ENCODE assay signal across 19 mouse cellular contexts in the genomic region with DNA sequence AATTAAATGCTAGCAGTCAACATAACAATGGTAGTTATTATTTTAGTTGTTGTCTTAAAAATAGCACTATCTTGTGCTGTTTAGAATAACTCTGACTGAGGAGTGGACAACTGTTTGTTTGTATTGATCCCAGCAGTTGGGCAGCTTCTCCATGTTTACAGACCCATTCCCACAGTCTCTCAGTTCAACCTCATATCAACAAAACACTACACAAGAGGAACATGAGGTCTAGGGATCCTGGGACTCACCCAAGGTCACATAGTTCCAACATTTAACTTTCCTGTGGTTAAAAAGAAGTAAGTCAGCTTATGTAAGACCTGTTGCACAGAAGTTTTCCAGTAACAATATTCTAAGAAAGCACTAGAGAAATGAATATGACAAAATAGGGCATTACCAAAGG.
A peak's percentile ranks its signal among the peaks of the same experiment; 100 is the strongest.
DNase-seq lines count a peak whose midpoint lies in the region; ATAC-seq and TF ChIP-seq lines count a peak whose summit lies in the region.
"Had no signal": no experiment of that assay in that cellular context is flagged by ENCODE, and none has a peak within 500 bp of the region (broad histone marks: within the 10 kb centered on the region; RNA-seq: fewer than 3 reads in every experiment).

No protein-coding gene starts in this region.

- no peaks in the 10 kb centered on the region for H3K27me3 ChIP-seq in liver, adult 2 months (ENCODE audit: control insufficient read depth, insufficient read depth, low read length)
- H3K27me3 ChIP-seq in liver, postnatal 0 days (ENCODE audit: insufficient read depth, low read length): no peaks in the 10 kb centered on the region
- no peaks in the 10 kb centered on the region for H3K27me3 ChIP-seq in stomach, postnatal 0 days (ENCODE audit: control insufficient read depth, insufficient read depth, low read length)
- no peaks in the 10 kb centered on the region for H3K27me3 ChIP-seq in forebrain, embryonic 16.5 days (replicated peaks; ENCODE audit: control insufficient read depth, insufficient read depth, low read length)
- H3K27me3 ChIP-seq: forebrain, embryonic 13.5 days; heart, embryonic 12.5 days; Patski had no signal

- H3K4me1 ChIP-seq in liver, adult 2 months (ENCODE audit: control insufficient read depth, insufficient read depth, low read length): peaks cover 2% of the 10 kb centered on the region; the same call in 1 of the 2 replicates
- H3K4me1 ChIP-seq in liver, postnatal 0 days (ENCODE audit: insufficient read depth): no peaks in the 10 kb centered on the region
- H3K4me1 ChIP-seq in stomach, postnatal 0 days (replicated peaks; ENCODE audit: control insufficient read depth, insufficient read depth): no peaks in the 10 kb centered on the region
- H3K4me1 ChIP-seq in forebrain, embryonic 16.5 days (replicated peaks; ENCODE audit: control insufficient read depth, insufficient read depth, low read length): no peaks in the 10 kb centered on the region
- H3K4me1 ChIP-seq: forebrain, embryonic 13.5 days; heart, embryonic 12.5 days had no signal

- TF ChIP-seq POLR2A in liver, adult 2 months (IDR thresholded peaks at IDR 0.05; ENCODE audit: extremely low read depth, insufficient read depth, low read length): no peak

- no peak for ATAC-seq in liver, postnatal 0 days
- no peak for ATAC-seq in stomach, postnatal 0 days (ENCODE audit: low FRiP score, low TSS enrichment)
- ATAC-seq in forebrain, embryonic 16.5 days: no peak
- ATAC-seq: activated CD4-positive, CD25-positive, alpha-beta regulatory T cell, adult 4 months; forebrain, embryonic 13.5 days; Patski had no signal

- no peak for TF ChIP-seq EP300 in liver, postnatal 0 days (IDR thresholded peaks at IDR 0.05; ENCODE audit: low read depth)
- TF ChIP-seq EP300 in stomach, postnatal 0 days (optimal IDR thresholded peaks at IDR 0.05): no peak

- H3K27ac ChIP-seq in liver, adult 2 months (replicated peaks; ENCODE audit: insufficient read depth, low read depth, low read length): no peak overlapping the region
- H3K27ac ChIP-seq in liver, postnatal 0 days (ENCODE audit: low read depth): no peak overlapping the region
- H3K27ac ChIP-seq in stomach, postnatal 0 days (replicated peaks): peak overlapping the region; percentile 67; the same call in 1 of the 2 replicates
- no peak overlapping the region for H3K27ac ChIP-seq in forebrain, embryonic 16.5 days (ENCODE audit: low read length)
- H3K27ac ChIP-seq: embryonic facial prominence, embryonic 10.5 days; forebrain, embryonic 13.5 days; heart, adult 2 months; hindbrain, embryonic 10.5 days; hindbrain, embryonic 14.5 days had no signal

- H3K9ac ChIP-seq in liver, adult 2 months (ENCODE audit: low read depth, low read length): no peak overlapping the region
- H3K9ac ChIP-seq in liver, postnatal 0 days (replicated peaks): no peak overlapping the region
- no peak overlapping the region for H3K9ac ChIP-seq in stomach, postnatal 0 days (ENCODE audit: low read length)
- H3K9ac ChIP-seq in forebrain, embryonic 16.5 days (replicated peaks; ENCODE audit: low read depth, low read length): no peak overlapping the region
- H3K9ac ChIP-seq: forebrain, embryonic 13.5 days; heart, embryonic 12.5 days; hindbrain, embryonic 14.5 days had no signal

- TF ChIP-seq CTCF in liver, adult 2 months (IDR thresholded peaks at IDR 0.05; ENCODE audit: low read depth, low read length): no peak
- no peak for TF ChIP-seq CTCF in liver, postnatal 0 days (IDR thresholded peaks at IDR 0.05; ENCODE audit: low read depth)
- no peak for TF ChIP-seq CTCF in stomach, postnatal 0 days (IDR thresholded peaks at IDR 0.05; ENCODE audit: low read depth)

- H3K36me3 ChIP-seq in liver, adult 2 months (ENCODE audit: control insufficient read depth, insufficient read depth, low read length): no peaks in the 10 kb centered on the region
- no peaks in the 10 kb centered on the region for H3K36me3 ChIP-seq in liver, postnatal 0 days (replicated peaks; ENCODE audit: insufficient read depth, low read length)
- no peaks in the 10 kb centered on the region for H3K36me3 ChIP-seq in stomach, postnatal 0 days (ENCODE audit: control insufficient read depth, insufficient read depth, low read length)
- H3K36me3 ChIP-seq in forebrain, embryonic 16.5 days (ENCODE audit: control insufficient read depth, insufficient read depth): no peaks in the 10 kb centered on the region
- H3K36me3 ChIP-seq: embryonic facial prominence, embryonic 10.5 days; heart, embryonic 12.5 days; hindbrain, embryonic 10.5 days had no signal

- H3K4me2 ChIP-seq in liver, postnatal 0 days (ENCODE audit: low read depth, low read length): no peak overlapping the region
- no peak overlapping the region for H3K4me2 ChIP-seq in stomach, postnatal 0 days (replicated peaks; ENCODE audit: low read depth)
- H3K4me2 ChIP-seq in forebrain, embryonic 16.5 days (ENCODE audit: low read length): no peak overlapping the region
- H3K4me2 ChIP-seq: forebrain, embryonic 13.5 days; heart, embryonic 12.5 days; hindbrain, embryonic 14.5 days had no signal

- peak; percentile 57 for DNase-seq in liver, adult 2 months (ENCODE audit: extremely low read depth, low read depth, low spot score)
- no peak for DNase-seq in liver, postnatal 0 days
- DNase-seq in adipocyte (ENCODE audit: low spot score): peak; percentile 66
- peak; percentile 27 for DNase-seq in lung, postnatal 10 days
- DNase-seq in stomach, postnatal 0 days (ENCODE audit: low spot score): no peak
- DNase-seq: adrenal gland, adult 8-10 months; adrenal gland, postnatal 36 days; cerebellum, adult 2 months; cerebellum, postnatal 10 days; gastrocnemius, postnatal 36 days; heart, adult 2 months had no signal

- no peaks in the 10 kb centered on the region for H3K9me3 ChIP-seq in liver, postnatal 0 days (ENCODE audit: low read length)
- H3K9me3 ChIP-seq in stomach, postnatal 0 days (ENCODE audit: control insufficient read depth, low read length): no peaks in the 10 kb centered on the region
- H3K9me3 ChIP-seq in forebrain, embryonic 16.5 days (ENCODE audit: control insufficient read depth, low read length): no peaks in the 10 kb centered on the region
- H3K9me3 ChIP-seq: embryonic facial prominence, embryonic 10.5 days; forebrain, embryonic 13.5 days; heart, embryonic 12.5 days; hindbrain, embryonic 10.5 days had no signal

- no peak overlapping the region for H3K4me3 ChIP-seq in liver, adult 2 months (ENCODE audit: insufficient read depth, low read depth, low read length)
- H3K4me3 ChIP-seq in liver, postnatal 0 days (ENCODE audit: low read depth, low read length): no peak overlapping the region
- H3K4me3 ChIP-seq in stomach, postnatal 0 days (ENCODE audit: low read depth, low read length): no peak overlapping the region
- no peak overlapping the region for H3K4me3 ChIP-seq in forebrain, embryonic 16.5 days (replicated peaks; ENCODE audit: low read length)
- H3K4me3 ChIP-seq: embryonic facial prominence, embryonic 10.5 days; forebrain, embryonic 13.5 days; heart, adult 2 months; heart, embryonic 12.5 days; hindbrain, embryonic 10.5 days had no signal

- H3K79me2 ChIP-seq in liver, adult 2 months (ENCODE audit: control insufficient read depth, insufficient read depth, low read length): no peaks in the 10 kb centered on the region

Comparison
In these comparisons a context has a peak if more than half of its experiments do, and no peak if none do; other contexts are left out.
1. DNase-seq: peak in liver, adult 2 months (single experiment), adipocyte (single experiment) and lung, postnatal 10 days (single experiment); none in liver, postnatal 0 days (single experiment) and stomach, postnatal 0 days (single experiment).